Mouse (Mus musculus) ES-Bruce4 (cell line): ENCODE data around the gene Cox4i1.

ENCODE experiments used
- CTCF ChIP-seq: IDR thresholded peaks from one replicate; pipeline ENCODE4 v1.8.1; 2011; ENCODE audit warnings: low read depth, low read length
- POLR2A ChIP-seq: IDR thresholded peaks from one replicate; pipeline ENCODE4 v1.8.1; 2011; ENCODE audit warnings: low read length; ENCODE audit not compliant: insufficient read depth

DNA sequence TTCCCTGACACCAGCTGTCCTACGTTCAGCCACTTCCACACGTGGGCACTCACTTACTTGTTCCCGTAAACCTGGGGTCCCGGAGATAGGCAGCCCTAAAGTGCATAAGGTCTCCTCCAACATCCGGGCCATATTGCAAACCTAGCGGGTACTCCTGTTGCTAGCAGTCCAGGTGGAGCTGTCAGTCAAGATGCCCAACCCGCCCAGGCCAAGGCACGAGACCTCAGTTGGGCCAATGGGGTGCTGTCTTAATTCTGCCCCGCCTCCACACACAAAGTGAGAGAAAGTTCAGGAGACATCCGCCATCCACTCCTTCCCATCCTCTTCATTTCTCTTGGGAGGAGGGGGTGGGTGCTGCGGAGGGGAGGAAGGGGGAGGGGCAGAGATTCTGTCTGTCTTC is 41.6 kb upstream of the Cox4i1 start:
- TF ChIP-seq CTCF: no peak
- TF ChIP-seq POLR2A: no peak
